Mouse (Mus musculus) MEL (cell line): Measurements from ENCODE around the gene Ap4b1. TPM values are rescaled to one million over a fixed set of nuclear protein-coding genes. Genes with fewer than 3 reads are reported as not detected.

Experiments
- DNase-seq: peaks from one replicate; pipeline ENCODE4 v3.0.0; 2011; ENCODE audit warnings: low read depth, low spot score
- H3K27ac ChIP-seq: 2 replicates; pipeline ENCODE4 v1.5.1; 2012; ENCODE audit warnings: low read depth, mild to moderate bottlenecking, control low read depth, low read length, moderate library complexity; ENCODE audit not compliant: control insufficient read depth
- H3K27me3 ChIP-seq, 2 experiments: fragments of 150-350 bp in 1 of 2; sonication (generic) in 1 of 2; 2 replicates each; pipeline ENCODE4 v1.6.1; 2012; ENCODE audit warnings: low read length in 2 of 2, mild to moderate bottlenecking in 2 of 2, improper control_type of control experiment in 1 of 2, moderate library complexity in 1 of 2; ENCODE audit not compliant: insufficient read depth in 2 of 2, control insufficient read depth in 1 of 2
- H3K36me3 ChIP-seq, 2 experiments: 2 replicates each; pipeline ENCODE4 v1.6.1; 2012 to 2014; ENCODE audit warnings: low read length in 2 of 2, improper control_type of control experiment in 1 of 2, inconsistent platforms in 1 of 2, mild to moderate bottlenecking in 1 of 2; ENCODE audit not compliant: insufficient read depth in 2 of 2, control insufficient read depth in 1 of 2
- H3K4me1 ChIP-seq, 2 experiments: fragments of 150-350 bp in 1 of 2; sonication (generic) in 1 of 2; 2 replicates each; pipeline ENCODE4 v1.6.1; 2012; ENCODE audit warnings: low read length in 2 of 2, improper control_type of control experiment in 1 of 2, mild to moderate bottlenecking in 1 of 2; ENCODE audit not compliant: insufficient read depth in 2 of 2, control insufficient read depth in 1 of 2
- H3K4me3 ChIP-seq, 2 experiments: fragments of 150-350 bp in 1 of 2; sonication (generic) in 1 of 2; 2 replicates each; pipeline ENCODE4 v1.5.1; 2012; ENCODE audit warnings: low read depth in 2 of 2, low read length in 2 of 2, mild to moderate bottlenecking in 2 of 2, moderate library complexity in 2 of 2, control low read depth in 1 of 2, improper control_type of control experiment in 1 of 2; ENCODE audit not compliant: control insufficient read depth in 1 of 2, insufficient read depth in 1 of 2
- H3K79me2 ChIP-seq: 2 replicates; pipeline ENCODE4 v1.6.1; 2012; ENCODE audit warnings: mild to moderate bottlenecking, low read length, moderate library complexity; ENCODE audit not compliant: control insufficient read depth, poor library complexity, insufficient read depth
- H3K9ac ChIP-seq: 2 replicates; pipeline ENCODE4 v1.6.1; 2012; ENCODE audit warnings: low read depth, mild to moderate bottlenecking, control low read depth, low read length, moderate library complexity; ENCODE audit not compliant: control insufficient read depth, poor library complexity, severe bottlenecking
- H3K9me3 ChIP-seq: fragments of 150-350 bp; sonication (generic); replicated peaks from 2 replicates; pipeline ENCODE4 v1.6.1; 2012; ENCODE audit warnings: mild to moderate bottlenecking, low read length, improper control_type of control experiment, moderate library complexity; ENCODE audit not compliant: insufficient read depth
- CHD1 ChIP-seq: IDR thresholded peaks from 2 replicates; pipeline ENCODE4 v1.6.1; 2012; ENCODE audit warnings: low read depth, mild to moderate bottlenecking, inconsistent platforms, low read length, improper control_type of control experiment
- EP300 ChIP-seq, 2 experiments: IDR thresholded peaks; 2 replicates each; pipeline ENCODE4 v1.6.1; 2011; ENCODE audit warnings: improper control_type of control experiment in 2 of 2, low read length in 2 of 2, low read depth in 1 of 2, mild to moderate bottlenecking in 1 of 2
- ETS1 ChIP-seq: IDR thresholded peaks from 2 replicates; pipeline ENCODE4 v1.6.1; 2012; ENCODE audit warnings: low read depth, mild to moderate bottlenecking, inconsistent platforms, low read length, improper control_type of control experiment, moderate library complexity
- GABPA ChIP-seq: IDR thresholded peaks from 2 replicates; pipeline ENCODE4 v1.6.1; 2012; ENCODE audit warnings: low read depth, mild to moderate bottlenecking, inconsistent platforms, low read length, improper control_type of control experiment, moderate library complexity
- GATA1 ChIP-seq: IDR thresholded peaks from 2 replicates; pipeline ENCODE4 v1.6.1; 2011; ENCODE audit warnings: low read depth, low read length, improper control_type of control experiment
- HCFC1 ChIP-seq: IDR thresholded peaks from 2 replicates; pipeline ENCODE4 v1.6.1; 2012; ENCODE audit warnings: low read depth, mild to moderate bottlenecking, inconsistent platforms, low read length, improper control_type of control experiment, moderate library complexity
- JUND ChIP-seq: IDR thresholded peaks from 2 replicates; pipeline ENCODE4 v1.6.1; 2011; ENCODE audit warnings: low read depth, mild to moderate bottlenecking, improper control_type of control experiment, low read length
- MAFK ChIP-seq: IDR thresholded peaks from 2 replicates; pipeline ENCODE4 v1.6.1; 2011; ENCODE audit warnings: low read depth, mild to moderate bottlenecking, low read length, improper control_type of control experiment, borderline replicate concordance
- MAZ ChIP-seq: IDR thresholded peaks from 2 replicates; pipeline ENCODE4 v1.6.1; 2012; ENCODE audit warnings: low read depth, mild to moderate bottlenecking, inconsistent platforms, low read length, improper control_type of control experiment
- MEF2A ChIP-seq: IDR thresholded peaks from 2 replicates; pipeline ENCODE4 v1.6.1; 2014; ENCODE audit warnings: low read depth, mild to moderate bottlenecking, inconsistent platforms, low read length, improper control_type of control experiment; ENCODE audit not compliant: poor library complexity, insufficient replicate concordance, severe bottlenecking; ENCODE audit errors: extremely low read depth
- MXI1 ChIP-seq: IDR thresholded peaks from 2 replicates; pipeline ENCODE4 v1.6.1; 2011; ENCODE audit warnings: mild to moderate bottlenecking, low read depth, low read length, improper control_type of control experiment
- MYB ChIP-seq: IDR thresholded peaks from 2 replicates; pipeline ENCODE4 v1.6.1; 2011; ENCODE audit warnings: mild to moderate bottlenecking, low read depth, low read length, improper control_type of control experiment
- MYC ChIP-seq: IDR thresholded peaks from 2 replicates; pipeline ENCODE4 v1.6.1; 2011; ENCODE audit warnings: low read depth, mild to moderate bottlenecking, low read length, improper control_type of control experiment, moderate library complexity
- NRF1 ChIP-seq: IDR thresholded peaks from 2 replicates; pipeline ENCODE4 v1.6.1; 2014; ENCODE audit warnings: low read depth, mild to moderate bottlenecking, inconsistent platforms, low read length, improper control_type of control experiment, moderate library complexity; ENCODE audit not compliant: poor library complexity, insufficient read depth, severe bottlenecking
- POLR2A ChIP-seq, 2 experiments: IDR thresholded peaks; 2 replicates each; pipeline ENCODE4 v1.6.1; 2011 to 2012; ENCODE audit warnings: low read length in 2 of 2, mild to moderate bottlenecking in 2 of 2, control low read depth in 1 of 2, improper control_type of control experiment in 1 of 2, low read depth in 1 of 2, moderate library complexity in 1 of 2; ENCODE audit not compliant: control insufficient read depth in 1 of 2, insufficient read depth in 1 of 2, poor library complexity in 1 of 2
- POLR2AphosphoS2 ChIP-seq: IDR thresholded peaks from 2 replicates; pipeline ENCODE4 v1.6.1; 2011; ENCODE audit warnings: low read length, improper control_type of control experiment
- POLR2AphosphoS5 ChIP-seq: IDR thresholded peaks from 2 replicates; pipeline ENCODE4 v1.6.1; 2012; ENCODE audit warnings: low read depth, borderline replicate concordance, mild to moderate bottlenecking, inconsistent platforms, low read length, moderate library complexity, mixed read lengths
- RAD21 ChIP-seq: IDR thresholded peaks from 2 replicates; pipeline ENCODE4 v1.6.1; 2011; ENCODE audit warnings: mild to moderate bottlenecking, low read depth, low read length, improper control_type of control experiment
- RCOR1 ChIP-seq: IDR thresholded peaks from 2 replicates; pipeline ENCODE4 v1.6.1; 2012; ENCODE audit warnings: low read depth, mild to moderate bottlenecking, inconsistent platforms, low read length, improper control_type of control experiment
- SIN3A ChIP-seq: IDR thresholded peaks from 2 replicates; pipeline ENCODE4 v1.6.1; 2012; ENCODE audit warnings: low read length, improper control_type of control experiment, inconsistent platforms
- SMC3 ChIP-seq: IDR thresholded peaks from 2 replicates; pipeline ENCODE4 v1.6.1; 2011; ENCODE audit warnings: low read depth, low read length, improper control_type of control experiment
- TAL1 ChIP-seq: IDR thresholded peaks from 2 replicates; pipeline ENCODE4 v1.6.1; 2012; ENCODE audit warnings: mild to moderate bottlenecking, inconsistent platforms, low read length, moderate library complexity, mixed read lengths
- TBP ChIP-seq: IDR thresholded peaks from 2 replicates; pipeline ENCODE4 v1.8.0; 2011; ENCODE audit warnings: low read depth, low read length, improper control_type of control experiment
- TCF12 ChIP-seq: IDR thresholded peaks from 2 replicates; pipeline ENCODE4 v1.6.1; 2014; ENCODE audit warnings: low read depth, mild to moderate bottlenecking, inconsistent platforms, low read length, improper control_type of control experiment, moderate library complexity
- USF2 ChIP-seq, 2 experiments: IDR thresholded peaks; 2 replicates each; pipeline ENCODE4 v1.6.1; 2011 to 2012; ENCODE audit warnings: improper control_type of control experiment in 2 of 2, low read length in 2 of 2, borderline replicate concordance in 1 of 2, inconsistent platforms in 1 of 2, low read depth in 1 of 2, mild to moderate bottlenecking in 1 of 2; ENCODE audit not compliant: insufficient read depth in 1 of 2
- ZC3H11A ChIP-seq: IDR thresholded peaks from 2 replicates; pipeline ENCODE4 v1.6.1; 2012; ENCODE audit warnings: low read depth, mild to moderate bottlenecking, inconsistent platforms, low read length, improper control_type of control experiment
- ZKSCAN1 ChIP-seq: IDR thresholded peaks from 2 replicates; pipeline ENCODE4 v1.6.1; 2012; ENCODE audit warnings: low read depth, mild to moderate bottlenecking, inconsistent platforms, low read length, improper control_type of control experiment, moderate library complexity
- ZMIZ1 ChIP-seq: IDR thresholded peaks from 2 replicates; pipeline ENCODE4 v1.6.1; 2012; ENCODE audit warnings: low read depth, mild to moderate bottlenecking, inconsistent platforms, low read length, improper control_type of control experiment, moderate library complexity
- ZNF384 ChIP-seq: IDR thresholded peaks from 2 replicates; pipeline ENCODE4 v1.6.1; 2012; ENCODE audit warnings: low read depth, mild to moderate bottlenecking, inconsistent platforms, low read length, improper control_type of control experiment
- polyA plus RNA-seq, 2 experiments: library from polyadenylated mRNA; stranded (reverse) in 1 of 2; unstranded in 1 of 2; fragments of >175 nt in 1 of 2; fragments of >200 nt in 1 of 2; gene quantifications; 2 replicates each; pipeline versions ENCODE4 v1.2.1 to v1.2.4; 2012; ENCODE audit warnings: low replicate concordance in 2 of 2, low read depth in 1 of 2; ENCODE audit not compliant: insufficient read length in 2 of 2, insufficient read depth in 1 of 2, missing spikeins in 1 of 2
- total RNA-seq: library from RNA; depleted of rRNA; stranded (reverse); fragments of 300-350 nt; gene quantifications from 2 replicates; pipeline ENCODE4 v1.2.3, GENCODE M21; 2012

Ap4b1 gene
- total and polyA plus RNA-seq, 3 experiments = 15.1 to 20.2 TPM; not detected in 1

GRCm38 (mm10) chr3:103796389-103796788, 12.9 kb upstream of the Ap4b1 start:
- no peak for DNase-seq
- peaks cover 30 to 31% of the 10 kb centered on the region in 2 experiments for H3K4me1 ChIP-seq
- peaks cover under 1% of the 10 kb centered on the region; the same call in 1 of the 2 replicates for H3K79me2 ChIP-seq
- no peaks in the 10 kb centered on the region for H3K27me3 ChIP-seq
- TF ChIP-seq POLR2A (IDR thresholded peaks at IDR 0.05; ENCODE audit: control insufficient read depth in 1 of 2, insufficient read depth in 1 of 2, low read depth in 1 of 2, low read length in 2 of 2, poor library complexity in 1 of 2) (no peak), ZKSCAN1 (no peak), NRF1 (no peak), MAFK (no peak), MEF2A (no peak), SMC3 (no peak), EP300 (IDR thresholded peaks at IDR 0.05; ENCODE audit: low read depth in 1 of 2, low read length in 2 of 2) (no peak), ZMIZ1 (no peak), HCFC1 (no peak), USF2 (IDR thresholded peaks at IDR 0.05; ENCODE audit: borderline replicate concordance in 1 of 2, insufficient read depth in 1 of 2, low read depth in 1 of 2, low read length in 2 of 2) (no peak), MYC (no peak), RCOR1 (no peak), RAD21 (no peak), ZNF384 (no peak), JUND (no peak), CHD1 (no peak), TAL1 (no peak)
- no peaks in the 10 kb centered on the region for H3K9me3 ChIP-seq
- H3K36me3 ChIP-seq = peaks cover 0 to 42% of the 10 kb centered on the region in 2 experiments; a peak in 2 of 4 replicates
- H3K27ac ChIP-seq = no peak overlapping the region
- H3K4me3 ChIP-seq = no peak overlapping the region
- H3K9ac ChIP-seq = no peak overlapping the region

- DNase-seq = peak; percentile 93
These were observed 9.8 kb upstream of the Ap4b1 start for GRCm38 (mm10) chr3:103799507-103799906.

More at GRCm38 (mm10) chr3:103799507-103799906, 9.8 kb upstream of the Ap4b1 start:
- Histone ChIP-seq H3K36me3 (peaks cover 0 to 42% of the 10 kb centered on the region in 2 experiments; a peak in 3 of 4 replicates), H3K4me1 (peaks cover 28 to 38% of the 10 kb centered on the region in 2 experiments), H3K27me3 (no peaks in the 10 kb centered on the region), H3K4me3 (no peak overlapping the region), H3K9me3 (no peaks in the 10 kb centered on the region), H3K79me2 (0 out of 2 replicates have a peak, but pooled peaks cover 1% of the 10 kb centered on the region), H3K27ac (peak overlapping the region; percentile 11), H3K9ac (no peak overlapping the region)
- TF ChIP-seq GATA1 (peak; percentile 99), HCFC1 (peak; percentile 47; the same call in 1 of the 2 replicates), CHD1 (no peak), MAFK (peak; percentile 89), MYB (peak; percentile 74), POLR2AphosphoS5 (no peak), TBP (no peak), POLR2AphosphoS2 (peak; percentile 60; the same call in 1 of the 2 replicates), NRF1 (no peak), MYC (peak; percentile 82), JUND (peak; percentile 73; the same call in 1 of the 2 replicates), TAL1 (peak; percentile 100), GABPA (peak; percentile 83), TCF12 (peak; percentile 99), MEF2A (peak; percentile 98), RCOR1 (peak; percentile 83), EP300 (IDR thresholded peaks at IDR 0.05; ENCODE audit: low read depth in 1 of 2, low read length in 2 of 2) (peak; percentile 98 to 99), MAZ (peak; percentile 58; the same call in 1 of the 2 replicates), ETS1 (peak; percentile 99), MXI1 (peak; percentile 59), SIN3A (peak; percentile 92), ZNF384 (0 out of 2 replicates have a peak, but pooled peaks have one; percentile 37), ZC3H11A (no peak)
